Mouse (Mus musculus): ENCODE measurements around the gene Pbx1.

DNA sequence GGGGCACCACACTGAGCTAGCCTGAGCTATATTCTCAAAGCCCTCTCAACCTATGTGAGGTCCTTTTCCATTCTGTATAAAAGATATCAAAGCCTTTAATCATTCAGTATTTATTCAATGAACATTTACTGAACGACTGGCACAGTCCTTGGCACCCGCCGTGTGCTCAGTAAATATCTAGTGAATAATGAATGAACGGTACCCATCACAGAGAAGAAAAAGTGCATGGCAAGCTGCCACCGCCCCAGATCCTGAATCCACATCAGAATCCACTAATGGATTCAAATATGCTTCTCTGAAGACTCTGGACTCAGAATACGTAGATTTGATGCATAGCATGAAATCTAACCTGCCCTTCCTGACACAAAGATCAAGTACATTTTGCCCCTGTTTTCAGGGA is 45.9 kb downstream of the Pbx1 start:
- TF ChIP-seq POLR2A (IDR thresholded peaks at IDR 0.05; ENCODE audit: borderline replicate concordance, extremely low read depth, low read depth, low read length) (no peak), CTCF (IDR thresholded peaks at IDR 0.05; ENCODE audit: insufficient read depth, low read length) (no peak)

Data from lung, adult 2 months (tissue).